Mouse (Mus musculus): ENCODE results near the gene Eml1. TPM values are rescaled to one million over a fixed set of nuclear protein-coding genes. Genes with fewer than 3 reads are reported as not detected.

The Eml1 gene
- polyA plus RNA-seq, 1 experiment from 2014 or later: 88.4 TPM

DNA sequence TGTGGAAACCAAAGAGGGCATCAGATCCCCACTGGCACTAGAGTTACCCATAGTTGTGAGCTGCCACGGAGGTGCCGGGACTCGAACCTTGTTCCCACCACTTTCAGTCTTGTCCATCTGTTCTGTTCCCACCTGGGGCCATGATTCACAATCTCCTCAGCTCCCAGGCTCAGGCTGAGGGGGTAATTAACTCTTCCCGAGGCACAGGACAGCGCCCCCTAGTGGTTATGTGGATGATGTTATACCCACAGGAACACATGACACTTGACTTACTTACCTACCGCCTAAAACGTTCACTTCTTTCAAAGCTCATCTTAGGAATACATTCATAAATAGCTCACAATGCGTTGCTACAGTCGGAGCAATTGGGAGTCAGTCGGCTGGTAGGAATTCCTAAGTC is 165.7 kb downstream of the Eml1 start:
- Histone ChIP-seq H3K9me3 (ENCODE audit: control insufficient read depth, low read length) (no peaks in the 10 kb centered on the region), H3K4me1 (replicated peaks; ENCODE audit: control insufficient read depth, insufficient read depth, low read length) (no peaks in the 10 kb centered on the region), H3K27me3 (replicated peaks; ENCODE audit: control insufficient read depth, insufficient read depth, low read length) (no peaks in the 10 kb centered on the region), H3K4me3 (replicated peaks; ENCODE audit: low read length) (no peak overlapping the region), H3K4me2 (ENCODE audit: low read length) (no peak overlapping the region), H3K27ac (ENCODE audit: low read length) (no peak overlapping the region), H3K9ac (replicated peaks; ENCODE audit: low read depth, low read length) (no peak overlapping the region), H3K36me3 (ENCODE audit: control insufficient read depth, insufficient read depth) (peaks cover 9% of the 10 kb centered on the region; the same call in 1 of the 2 replicates)
- no peak for ATAC-seq
- WGBS: 67% methylated on average over 10 of the region's 10 CpGs

DNA sequence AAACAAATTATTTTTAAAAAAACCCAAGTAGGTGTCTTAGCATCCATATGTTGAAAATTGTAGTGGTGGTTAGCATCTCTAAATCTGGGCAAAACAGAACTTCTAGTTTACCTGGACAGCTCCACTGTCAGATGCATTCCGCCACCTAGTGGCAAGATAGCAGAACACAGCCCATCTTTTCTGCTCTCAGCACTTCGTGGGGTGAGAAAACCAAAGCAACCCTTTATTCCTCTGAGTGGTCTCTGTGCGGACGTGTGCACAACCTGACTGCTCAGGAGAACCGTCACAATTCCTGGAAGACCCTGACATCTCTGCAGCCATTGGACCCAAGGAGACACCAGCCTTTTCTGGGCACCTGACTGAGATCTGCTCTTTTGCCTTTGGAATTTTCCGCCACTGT is 170.3 kb downstream of the Eml1 start:
- WGBS: 30% methylated on average over 6 of the region's 6 CpGs
- no peak overlapping the region for H3K27ac ChIP-seq (ENCODE audit: low read length)
- H3K4me3 ChIP-seq (replicated peaks; ENCODE audit: low read length): no peak overlapping the region
- peaks cover 5% of the 10 kb centered on the region; the same call in 1 of the 2 replicates for H3K36me3 ChIP-seq (ENCODE audit: control insufficient read depth, insufficient read depth)
- H3K4me1 ChIP-seq (replicated peaks; ENCODE audit: control insufficient read depth, insufficient read depth, low read length): no peaks in the 10 kb centered on the region
- ATAC-seq: peak; percentile 61
- H3K9ac ChIP-seq (replicated peaks; ENCODE audit: low read depth, low read length): no peak overlapping the region
- H3K9me3 ChIP-seq (ENCODE audit: control insufficient read depth, low read length): no peaks in the 10 kb centered on the region
- no peak overlapping the region for H3K4me2 ChIP-seq (ENCODE audit: low read length)
- no peaks in the 10 kb centered on the region for H3K27me3 ChIP-seq (replicated peaks; ENCODE audit: control insufficient read depth, insufficient read depth, low read length)

DNA sequence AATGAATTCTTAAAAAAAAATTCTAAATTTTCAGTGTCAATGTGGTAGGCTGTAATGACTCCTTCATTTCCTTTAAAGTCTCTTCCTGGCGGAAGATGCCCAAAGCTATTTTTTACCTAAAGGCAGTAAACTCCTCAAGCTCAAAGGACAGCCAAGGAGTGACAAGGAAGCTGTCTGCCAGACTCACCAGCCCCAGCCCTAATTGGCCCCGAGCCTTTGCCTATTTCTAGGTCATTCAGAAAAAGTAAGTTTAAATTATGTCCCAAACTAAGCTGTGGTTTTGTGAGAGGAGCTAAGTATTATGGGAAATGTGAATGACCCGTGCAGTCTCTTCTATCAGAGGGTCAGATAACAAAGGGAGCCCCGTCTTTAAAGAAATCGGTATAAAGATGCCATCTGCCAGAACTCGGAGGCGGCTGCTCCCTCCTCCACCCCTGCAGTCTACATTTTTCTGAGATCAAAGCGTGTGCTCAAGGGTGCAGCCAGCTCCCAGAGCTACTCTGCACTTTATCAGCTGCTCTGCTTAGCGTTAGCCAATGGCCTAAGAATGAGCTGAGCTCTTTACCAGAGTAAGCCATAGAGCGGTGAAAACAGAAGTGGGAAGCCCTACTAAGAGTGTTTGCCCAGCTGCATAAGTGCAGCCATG is 175.9 kb downstream of the Eml1 start:
- Histone ChIP-seq H3K36me3 (ENCODE audit: control insufficient read depth, insufficient read depth) (no peaks in the 10 kb centered on the region), H3K9ac (replicated peaks; ENCODE audit: low read depth, low read length) (no peak overlapping the region), H3K4me2 (ENCODE audit: low read length) (no peak overlapping the region), H3K4me3 (replicated peaks; ENCODE audit: low read length) (no peak overlapping the region), H3K4me1 (replicated peaks; ENCODE audit: control insufficient read depth, insufficient read depth, low read length) (peaks cover 4% of the 10 kb centered on the region), H3K27ac (ENCODE audit: low read length) (no peak overlapping the region; the same call in 1 of the 2 replicates), H3K9me3 (ENCODE audit: control insufficient read depth, low read length) (no peaks in the 10 kb centered on the region), H3K27me3 (replicated peaks; ENCODE audit: control insufficient read depth, insufficient read depth, low read length) (no peaks in the 10 kb centered on the region)
- 9% methylated on average over 10 of the region's 10 CpGs for WGBS
- peak; percentile 68 for ATAC-seq

DNA sequence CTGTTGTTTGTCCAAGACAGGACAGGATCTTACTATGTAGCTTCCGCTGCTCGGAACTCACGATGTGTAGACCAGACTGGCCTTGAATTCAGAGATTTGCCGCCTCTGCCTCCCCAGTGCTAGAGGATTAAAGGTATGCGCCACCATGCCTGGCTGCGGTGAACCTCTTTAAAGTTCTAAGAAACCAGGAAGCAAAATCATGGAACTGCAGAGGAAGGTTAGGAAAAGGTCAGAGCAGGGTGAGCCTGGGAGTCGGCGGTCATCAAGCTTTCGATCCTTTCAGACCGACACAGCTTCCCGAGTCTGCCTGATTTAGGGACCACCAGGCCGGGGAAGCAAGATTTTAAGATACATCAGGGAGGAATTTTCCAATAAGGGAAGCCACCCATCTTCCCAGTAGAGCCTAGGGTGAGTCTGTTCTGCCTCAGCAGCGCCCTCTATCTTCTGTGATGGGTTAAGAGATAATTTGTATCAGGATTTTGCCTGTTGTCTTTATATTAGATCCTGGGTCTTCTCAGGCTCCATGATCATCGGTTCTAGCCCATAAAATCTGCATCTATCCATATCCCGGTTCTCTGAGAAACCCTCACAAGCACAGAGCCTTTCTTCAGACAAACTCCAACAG is 176.6 kb downstream of the Eml1 start:
- Histone ChIP-seq H3K36me3 (ENCODE audit: control insufficient read depth, insufficient read depth) (no peaks in the 10 kb centered on the region), H3K4me1 (replicated peaks; ENCODE audit: control insufficient read depth, insufficient read depth, low read length) (peaks cover 4% of the 10 kb centered on the region), H3K27me3 (replicated peaks; ENCODE audit: control insufficient read depth, insufficient read depth, low read length) (no peaks in the 10 kb centered on the region), H3K9ac (replicated peaks; ENCODE audit: low read depth, low read length) (no peak overlapping the region), H3K27ac (ENCODE audit: low read length) (no peak overlapping the region; the same call in 1 of the 2 replicates), H3K4me3 (replicated peaks; ENCODE audit: low read length) (no peak overlapping the region), H3K4me2 (ENCODE audit: low read length) (no peak overlapping the region), H3K9me3 (ENCODE audit: control insufficient read depth, low read length) (no peaks in the 10 kb centered on the region)
- no peak for ATAC-seq
- WGBS: 72% methylated on average over 15 of the region's 15 CpGs

DNA sequence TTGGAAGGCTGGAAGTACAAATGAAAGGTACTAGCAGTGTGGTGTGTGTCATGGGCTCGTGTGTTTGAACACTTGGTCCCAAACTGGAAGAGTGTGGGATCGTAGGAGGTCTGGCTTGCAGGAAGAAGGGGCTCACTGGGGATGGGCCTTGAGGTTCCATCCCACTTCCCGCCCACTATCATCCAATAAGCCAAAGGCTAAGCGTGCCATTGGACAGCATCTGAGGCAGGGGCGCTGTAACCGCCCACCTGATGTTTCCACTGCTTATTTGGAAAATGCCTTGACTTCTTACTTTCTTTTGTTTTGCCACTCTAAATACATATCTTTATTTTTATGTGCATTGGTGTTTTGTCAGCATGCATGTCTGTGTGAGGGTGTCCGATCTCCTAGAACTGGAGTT is 181.0 kb downstream of the Eml1 start:
- Histone ChIP-seq H3K9ac (replicated peaks; ENCODE audit: low read depth, low read length) (no peak overlapping the region), H3K27me3 (replicated peaks; ENCODE audit: control insufficient read depth, insufficient read depth, low read length) (no peaks in the 10 kb centered on the region), H3K27ac (ENCODE audit: low read length) (no peak overlapping the region), H3K36me3 (ENCODE audit: control insufficient read depth, insufficient read depth) (no peaks in the 10 kb centered on the region), H3K4me3 (replicated peaks; ENCODE audit: low read length) (no peak overlapping the region), H3K4me2 (ENCODE audit: low read length) (no peak overlapping the region), H3K9me3 (ENCODE audit: control insufficient read depth, low read length) (no peaks in the 10 kb centered on the region), H3K4me1 (replicated peaks; ENCODE audit: control insufficient read depth, insufficient read depth, low read length) (peaks cover 11% of the 10 kb centered on the region)
- WGBS: 81% methylated on average over 7 of the region's 7 CpGs
- no peak for ATAC-seq

DNA sequence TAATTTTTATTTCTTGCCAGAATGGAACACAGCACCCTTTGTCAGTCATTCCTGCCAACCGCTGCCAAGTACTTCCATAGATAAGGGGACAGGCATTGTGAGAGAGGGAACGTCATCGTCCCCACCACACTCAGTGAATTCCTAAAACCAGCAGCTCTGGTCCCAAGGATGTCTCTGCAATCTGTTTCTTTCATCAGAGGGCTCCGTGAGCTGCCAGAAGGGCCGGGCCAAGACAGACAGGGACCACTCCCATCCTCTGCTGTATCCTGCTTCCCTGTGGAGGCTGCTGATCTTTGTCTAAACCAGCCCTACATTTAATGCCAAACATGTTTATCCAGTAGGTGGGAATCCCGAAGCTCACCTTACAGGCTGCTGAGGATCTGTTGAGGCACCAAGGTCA is 182.3 kb downstream of the Eml1 start:
- Histone ChIP-seq H3K4me3 (replicated peaks; ENCODE audit: low read length) (no peak overlapping the region), H3K4me1 (replicated peaks; ENCODE audit: control insufficient read depth, insufficient read depth, low read length) (peaks cover 23% of the 10 kb centered on the region), H3K9ac (replicated peaks; ENCODE audit: low read depth, low read length) (no peak overlapping the region), H3K9me3 (ENCODE audit: control insufficient read depth, low read length) (no peaks in the 10 kb centered on the region), H3K27ac (ENCODE audit: low read length) (no peak overlapping the region), H3K36me3 (ENCODE audit: control insufficient read depth, insufficient read depth) (no peaks in the 10 kb centered on the region), H3K27me3 (replicated peaks; ENCODE audit: control insufficient read depth, insufficient read depth, low read length) (no peaks in the 10 kb centered on the region), H3K4me2 (ENCODE audit: low read length) (no peak overlapping the region)
- no peak for ATAC-seq
- WGBS: 42% methylated on average over 6 of the region's 6 CpGs

DNA sequence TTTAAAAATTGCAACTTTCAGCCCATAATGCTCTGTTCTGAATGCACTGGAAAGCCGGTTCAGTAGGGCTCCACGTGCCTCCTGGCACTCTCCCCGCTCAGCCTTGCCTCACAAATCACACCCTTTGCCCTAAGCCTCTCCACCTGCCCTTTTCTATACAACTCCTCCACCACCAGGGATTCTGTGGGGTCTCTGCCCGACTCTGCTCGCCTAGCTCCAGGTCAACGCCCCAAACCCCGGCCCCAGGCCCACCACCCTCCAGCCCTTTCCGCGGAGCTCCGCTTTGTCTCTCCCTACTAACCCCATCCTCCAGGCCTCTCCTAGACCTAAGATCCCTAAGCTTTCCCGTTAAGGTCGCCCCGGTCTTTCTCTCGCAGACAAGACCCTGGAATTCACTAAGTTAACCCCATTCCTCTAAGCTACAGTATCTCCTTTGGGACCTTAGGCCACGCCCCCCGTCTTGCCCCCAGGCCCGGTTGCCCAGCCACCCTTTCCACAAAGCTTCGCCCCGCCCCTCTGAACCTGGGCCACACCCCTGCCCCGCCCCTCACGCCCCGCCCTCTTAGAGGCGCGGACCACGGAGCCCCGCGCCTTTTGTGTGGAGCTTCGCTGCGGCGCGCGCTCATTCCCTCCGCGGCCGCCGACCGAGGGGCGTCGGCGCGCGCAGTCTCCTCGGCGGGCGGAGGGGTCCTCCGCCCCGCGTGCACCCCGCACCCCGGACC is 183.5 kb downstream of the Eml1 start, which contains the start of gene Evl:
Evl (plus strand) TSS at position 601 of the 722 bp plus-strand sequence.
- H3K4me2 ChIP-seq (ENCODE audit: low read length): peak within 1 kb of the TSS; percentile 88
- H3K36me3 ChIP-seq (ENCODE audit: control insufficient read depth, insufficient read depth): no peaks in the 10 kb centered on the region
- ATAC-seq: peak; percentile 88
- H3K27ac ChIP-seq (ENCODE audit: low read length): peak within 1 kb of the TSS; percentile 94
- H3K9me3 ChIP-seq (ENCODE audit: control insufficient read depth, low read length): no peaks in the 10 kb centered on the region
- H3K4me1 ChIP-seq (replicated peaks; ENCODE audit: control insufficient read depth, insufficient read depth, low read length): peaks cover 34% of the 10 kb centered on the region
- under 1% methylated on average over 46 of the region's 50 CpGs for WGBS
- H3K27me3 ChIP-seq (replicated peaks; ENCODE audit: control insufficient read depth, insufficient read depth, low read length): no peaks in the 10 kb centered on the region
- H3K4me3 ChIP-seq (replicated peaks; ENCODE audit: low read length): peak within 1 kb of the TSS; percentile 90
- H3K9ac ChIP-seq (replicated peaks; ENCODE audit: low read depth, low read length): peak within 1 kb of the TSS; percentile 99

DNA sequence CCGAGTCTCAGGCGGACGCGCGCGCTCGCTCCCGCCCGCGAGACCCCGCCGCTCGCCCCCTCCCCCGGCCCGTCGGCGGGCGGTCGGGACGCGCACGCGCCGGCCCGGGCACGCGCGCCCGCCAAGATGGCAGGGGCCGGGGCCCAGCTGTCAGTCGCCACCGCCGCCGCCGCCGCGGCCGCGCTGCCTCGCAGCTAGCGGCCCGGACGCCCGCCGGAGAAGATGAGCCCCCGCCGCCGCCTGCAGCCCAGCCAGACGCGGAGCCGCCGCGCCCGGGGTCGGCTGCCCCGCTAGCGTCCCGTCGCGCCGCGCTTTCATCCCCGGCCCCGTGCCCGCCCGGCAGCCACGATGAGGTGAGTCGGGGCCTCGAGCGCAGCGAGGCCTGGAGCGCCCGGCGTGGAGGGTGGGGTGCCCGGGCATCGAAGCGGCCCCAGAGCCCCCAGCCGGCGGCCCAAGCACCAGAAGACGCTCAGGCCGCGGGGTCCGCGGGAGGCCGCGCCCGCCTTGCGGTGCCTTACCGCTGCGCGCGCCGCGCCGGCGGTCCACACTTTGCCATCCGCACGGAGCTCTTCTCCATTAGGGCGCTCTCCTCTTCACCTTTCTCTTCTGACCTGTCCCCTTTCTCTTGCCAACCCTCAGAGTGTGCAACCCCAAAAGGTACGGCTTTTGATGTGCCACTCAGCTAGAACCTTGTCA is 184.3 kb downstream of the Eml1 start:
- ATAC-seq: peak; percentile 70

DNA sequence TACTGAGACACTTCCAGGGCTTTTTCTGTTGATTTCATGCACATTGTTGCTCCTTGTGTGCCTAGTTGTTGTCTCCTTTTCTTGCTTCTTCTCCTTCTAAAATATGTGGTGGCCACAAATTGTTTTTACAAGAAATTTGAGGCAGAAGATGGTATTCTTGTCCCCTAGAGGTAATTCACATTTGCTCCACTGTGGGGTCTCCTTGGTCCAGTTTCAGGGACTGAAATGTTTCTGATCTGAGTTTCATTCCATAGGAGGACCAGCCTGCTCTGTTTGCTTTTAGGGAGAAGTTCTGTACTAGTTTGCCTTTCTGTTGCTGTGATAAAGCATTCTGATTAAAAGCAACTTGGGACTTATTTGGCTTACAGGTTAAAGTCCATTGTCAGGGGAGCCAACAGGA is 187.4 kb downstream of the Eml1 start:
- Histone ChIP-seq H3K36me3 (ENCODE audit: control insufficient read depth, insufficient read depth) (no peaks in the 10 kb centered on the region), H3K9ac (replicated peaks; ENCODE audit: low read depth, low read length) (no peak overlapping the region), H3K27me3 (replicated peaks; ENCODE audit: control insufficient read depth, insufficient read depth, low read length) (no peaks in the 10 kb centered on the region), H3K27ac (ENCODE audit: low read length) (no peak overlapping the region), H3K4me1 (replicated peaks; ENCODE audit: control insufficient read depth, insufficient read depth, low read length) (peaks cover 41% of the 10 kb centered on the region), H3K9me3 (ENCODE audit: control insufficient read depth, low read length) (no peaks in the 10 kb centered on the region), H3K4me2 (ENCODE audit: low read length) (peak overlapping the region; percentile 34), H3K4me3 (replicated peaks; ENCODE audit: low read length) (no peak overlapping the region)
- no peak for ATAC-seq

More for the DNA sequence above, 184.3 kb downstream of the Eml1 start:
- Histone ChIP-seq H3K36me3 (ENCODE audit: control insufficient read depth, insufficient read depth) (no peaks in the 10 kb centered on the region), H3K27ac (ENCODE audit: low read length) (peak overlapping the region; percentile 94), H3K9ac (replicated peaks; ENCODE audit: low read depth, low read length) (peak overlapping the region; percentile 99), H3K4me1 (replicated peaks; ENCODE audit: control insufficient read depth, insufficient read depth, low read length) (peaks cover 36% of the 10 kb centered on the region), H3K4me3 (replicated peaks; ENCODE audit: low read length) (peak overlapping the region; percentile 90), H3K27me3 (replicated peaks; ENCODE audit: control insufficient read depth, insufficient read depth, low read length) (no peaks in the 10 kb centered on the region), H3K4me2 (ENCODE audit: low read length) (peak overlapping the region; percentile 88), H3K9me3 (ENCODE audit: control insufficient read depth, low read length) (no peaks in the 10 kb centered on the region)
- WGBS: under 1% methylated on average over 61 of the region's 100 CpGs
